Mouse (Mus musculus): ENCODE measurements around the gene Olfr576. TPM values are rescaled to one million over a fixed set of nuclear protein-coding genes. Genes with fewer than 3 reads are reported as not detected.

The Olfr576 gene
- polyA plus RNA-seq, 1 experiment from 2014 or later: not detected

GRCm38 (mm10) chr7:102948167-102948566, 14.3 kb upstream of the Olfr576 start, which contains the start of gene Olfr574:
Olfr574 (plus strand) TSS chr7:102948467.
- WGBS: 88% methylated on average over 1 of the region's 1 CpGs

GRCm38 (mm10) chr7:102950732-102951131, 11.7 kb upstream of the Olfr576 start:
- no peaks in the 10 kb centered on the region for H3K9me3 ChIP-seq (ENCODE audit: control insufficient read depth, low read length)
- H3K4me3 ChIP-seq (ENCODE audit: low read depth, low read length): no peak overlapping the region
- H3K4me1 ChIP-seq (ENCODE audit: control insufficient read depth, insufficient read depth, low read length): no peaks in the 10 kb centered on the region
- H3K27me3 ChIP-seq (ENCODE audit: control insufficient read depth, insufficient read depth, low read length): no peaks in the 10 kb centered on the region
- no peak overlapping the region for H3K4me2 ChIP-seq
- ATAC-seq (ENCODE audit: low FRiP score) (no peak), DNase-seq (ENCODE audit: low spot score, missing footprints) (no peak)
- no peak overlapping the region for H3K9ac ChIP-seq (ENCODE audit: low read length)
- no peaks in the 10 kb centered on the region for H3K36me3 ChIP-seq (ENCODE audit: control insufficient read depth, insufficient read depth, low read length)
- WGBS: 83% methylated on average over 1 of the region's 1 CpGs
- no peak overlapping the region for H3K27ac ChIP-seq (ENCODE audit: low read depth, low read length)

More at GRCm38 (mm10) chr7:102948167-102948566, 14.3 kb upstream of the Olfr576 start, which contains the start of gene Olfr574:
- Histone ChIP-seq H3K36me3 (ENCODE audit: control insufficient read depth, insufficient read depth, low read length) (no peaks in the 10 kb centered on the region), H3K4me3 (ENCODE audit: low read depth, low read length) (no peak within 1 kb of the TSS), H3K9me3 (ENCODE audit: control insufficient read depth, low read length) (no peaks in the 10 kb centered on the region), H3K4me2 (no peak within 1 kb of the TSS), H3K9ac (ENCODE audit: low read length) (no peak within 1 kb of the TSS), H3K27me3 (ENCODE audit: control insufficient read depth, insufficient read depth, low read length) (no peaks in the 10 kb centered on the region), H3K27ac (ENCODE audit: low read depth, low read length) (no peak within 1 kb of the TSS), H3K4me1 (ENCODE audit: control insufficient read depth, insufficient read depth, low read length) (no peaks in the 10 kb centered on the region)
- ATAC-seq (ENCODE audit: low FRiP score) (no peak), DNase-seq (ENCODE audit: low spot score, missing footprints) (no peak)

- 81% methylated on average over 3 of the region's 3 CpGs for WGBS
These were observed 4.3 kb upstream of the Olfr576 start for GRCm38 (mm10) chr7:102958137-102958536.

GRCm38 (mm10) chr7:102958593-102958992, 3.9 kb upstream of the Olfr576 start, which contains the start of gene Olfr575:
Olfr575 (minus strand) TSS chr7:102958775.
- H3K27ac ChIP-seq (ENCODE audit: low read depth, low read length): no peak within 1 kb of the TSS
- no peaks in the 10 kb centered on the region for H3K36me3 ChIP-seq (ENCODE audit: control insufficient read depth, insufficient read depth, low read length)
- H3K4me3 ChIP-seq (ENCODE audit: low read depth, low read length): no peak within 1 kb of the TSS
- no peak within 1 kb of the TSS for H3K4me2 ChIP-seq
- H3K9me3 ChIP-seq (ENCODE audit: control insufficient read depth, low read length): no peaks in the 10 kb centered on the region
- no peak for ATAC-seq (ENCODE audit: low FRiP score)
- no peaks in the 10 kb centered on the region for H3K4me1 ChIP-seq (ENCODE audit: control insufficient read depth, insufficient read depth, low read length)
- no peaks in the 10 kb centered on the region for H3K27me3 ChIP-seq (ENCODE audit: control insufficient read depth, insufficient read depth, low read length)
- 74% methylated on average over 1 of the region's 1 CpGs for WGBS
- H3K9ac ChIP-seq (ENCODE audit: low read length): no peak within 1 kb of the TSS
- no peak for DNase-seq (ENCODE audit: low spot score, missing footprints)

More at GRCm38 (mm10) chr7:102958137-102958536, 4.3 kb upstream of the Olfr576 start:
- no peak overlapping the region for H3K4me2 ChIP-seq
- no peak overlapping the region for H3K4me3 ChIP-seq (ENCODE audit: low read depth, low read length)
- no peaks in the 10 kb centered on the region for H3K9me3 ChIP-seq (ENCODE audit: control insufficient read depth, low read length)
- no peaks in the 10 kb centered on the region for H3K27me3 ChIP-seq (ENCODE audit: control insufficient read depth, insufficient read depth, low read length)
- ATAC-seq (ENCODE audit: low FRiP score) (no peak), DNase-seq (ENCODE audit: low spot score, missing footprints) (no peak)
- no peak overlapping the region for H3K9ac ChIP-seq (ENCODE audit: low read length)
- no peak overlapping the region for H3K27ac ChIP-seq (ENCODE audit: low read depth, low read length)
- no peaks in the 10 kb centered on the region for H3K4me1 ChIP-seq (ENCODE audit: control insufficient read depth, insufficient read depth, low read length)
- no peaks in the 10 kb centered on the region for H3K36me3 ChIP-seq (ENCODE audit: control insufficient read depth, insufficient read depth, low read length)

GRCm38 (mm10) chr7:102974399-102974798, 11.9 kb downstream of the Olfr576 start:
- H3K36me3 ChIP-seq (ENCODE audit: control insufficient read depth, insufficient read depth, low read length): no peaks in the 10 kb centered on the region
- H3K4me3 ChIP-seq (ENCODE audit: low read depth, low read length): no peak overlapping the region
- 58% methylated on average over 1 of the region's 1 CpGs for WGBS
- H3K4me1 ChIP-seq (ENCODE audit: control insufficient read depth, insufficient read depth, low read length): no peaks in the 10 kb centered on the region
- H3K9ac ChIP-seq (ENCODE audit: low read length): no peak overlapping the region
- H3K4me2 ChIP-seq: no peak overlapping the region
- no peaks in the 10 kb centered on the region for H3K9me3 ChIP-seq (ENCODE audit: control insufficient read depth, low read length)
- DNase-seq (ENCODE audit: low spot score, missing footprints): no peak
- ATAC-seq (ENCODE audit: low FRiP score): no peak
- H3K27ac ChIP-seq (ENCODE audit: low read depth, low read length): no peak overlapping the region
- no peaks in the 10 kb centered on the region for H3K27me3 ChIP-seq (ENCODE audit: control insufficient read depth, insufficient read depth, low read length)

GRCm38 (mm10) chr7:102975843-102976242, 13.4 kb downstream of the Olfr576 start, which contains the start of gene Olfr577:
Olfr577 (minus strand) TSS chr7:102975943.
- Histone ChIP-seq H3K4me3 (ENCODE audit: low read depth, low read length) (no peak within 1 kb of the TSS), H3K9me3 (ENCODE audit: control insufficient read depth, low read length) (no peaks in the 10 kb centered on the region), H3K36me3 (ENCODE audit: control insufficient read depth, insufficient read depth, low read length) (no peaks in the 10 kb centered on the region), H3K4me1 (ENCODE audit: control insufficient read depth, insufficient read depth, low read length) (no peaks in the 10 kb centered on the region), H3K4me2 (no peak within 1 kb of the TSS), H3K27ac (ENCODE audit: low read depth, low read length) (no peak within 1 kb of the TSS), H3K9ac (ENCODE audit: low read length) (no peak within 1 kb of the TSS), H3K27me3 (ENCODE audit: control insufficient read depth, insufficient read depth, low read length) (no peaks in the 10 kb centered on the region)
- WGBS: 80% methylated on average over 2 of the region's 2 CpGs
- ATAC-seq (ENCODE audit: low FRiP score) (no peak), DNase-seq (ENCODE audit: low spot score, missing footprints) (no peak)

GRCm38 (mm10) chr7:102989224-102989623, 26.8 kb downstream of the Olfr576 start, which contains the start of gene Olfr578:
Olfr578 (minus strand) TSS chr7:102989324.
- Histone ChIP-seq H3K9me3 (ENCODE audit: control insufficient read depth, low read length) (no peaks in the 10 kb centered on the region), H3K4me2 (no peak within 1 kb of the TSS), H3K36me3 (ENCODE audit: control insufficient read depth, insufficient read depth, low read length) (no peaks in the 10 kb centered on the region), H3K27me3 (ENCODE audit: control insufficient read depth, insufficient read depth, low read length) (no peaks in the 10 kb centered on the region), H3K9ac (ENCODE audit: low read length) (no peak within 1 kb of the TSS), H3K4me1 (ENCODE audit: control insufficient read depth, insufficient read depth, low read length) (no peaks in the 10 kb centered on the region), H3K4me3 (ENCODE audit: low read depth, low read length) (no peak within 1 kb of the TSS), H3K27ac (ENCODE audit: low read depth, low read length) (no peak within 1 kb of the TSS)
- ATAC-seq (ENCODE audit: low FRiP score): no peak
- DNase-seq (ENCODE audit: low spot score, missing footprints): no peak
- 71% methylated on average over 3 of the region's 3 CpGs for WGBS

Other genes with a start within 250 kb of the Olfr576 start
- not detected in 2 replicates for gene Olfr33, start 243.6 kb upstream of the Olfr576 start, polyA plus RNA-seq (2014; fragmentation: Nextera tagmentation; extraction: Ambion mirVana)
- not detected in 2 replicates for gene Olfr559, start 235.2 kb upstream of the Olfr576 start, polyA plus RNA-seq (2014; fragmentation: Nextera tagmentation; extraction: Ambion mirVana)
- not detected in 2 replicates for gene Olfr560, start 203.3 kb upstream of the Olfr576 start, polyA plus RNA-seq (2014; fragmentation: Nextera tagmentation; extraction: Ambion mirVana)
- not detected in 2 replicates for gene Olfr78, start 203.2 kb upstream of the Olfr576 start, polyA plus RNA-seq (2014; fragmentation: Nextera tagmentation; extraction: Ambion mirVana)
- not detected in 2 replicates for gene Olfr561, start 191.4 kb upstream of the Olfr576 start, polyA plus RNA-seq (2014; fragmentation: Nextera tagmentation; extraction: Ambion mirVana)
- not detected in 2 replicates for gene Olfr564, start 159.2 kb upstream of the Olfr576 start, polyA plus RNA-seq (2014; fragmentation: Nextera tagmentation; extraction: Ambion mirVana)
- not detected in 2 replicates for gene Olfr566, start 103.9 kb upstream of the Olfr576 start, polyA plus RNA-seq (2014; fragmentation: Nextera tagmentation; extraction: Ambion mirVana)
- not detected in 2 replicates for gene Olfr568, start 85.5 kb upstream of the Olfr576 start, polyA plus RNA-seq (2014; fragmentation: Nextera tagmentation; extraction: Ambion mirVana)
- not detected in 2 replicates for gene Olfr569, start 71.8 kb upstream of the Olfr576 start, polyA plus RNA-seq (2014; fragmentation: Nextera tagmentation; extraction: Ambion mirVana)
- not detected in 2 replicates for gene Olfr570, start 68.1 kb upstream of the Olfr576 start, polyA plus RNA-seq (2014; fragmentation: Nextera tagmentation; extraction: Ambion mirVana)
- gene Olfr571, start 45.1 kb upstream of the Olfr576 start, polyA plus RNA-seq (2014; fragmentation: Nextera tagmentation; extraction: Ambion mirVana): 0.11 TPM in 1 of 2 replicates, not detected in the other
- gene Olfr572, start 38.3 kb upstream of the Olfr576 start, polyA plus RNA-seq (2014; fragmentation: Nextera tagmentation; extraction: Ambion mirVana): not detected in 2 replicates
- not detected in 2 replicates for gene Olfr573-ps1, start 20.1 kb upstream of the Olfr576 start, polyA plus RNA-seq (2014; fragmentation: Nextera tagmentation; extraction: Ambion mirVana)
- gene Olfr574, start 14.2 kb upstream of the Olfr576 start, polyA plus RNA-seq (2014; fragmentation: Nextera tagmentation; extraction: Ambion mirVana): not detected in 2 replicates
- not detected in 2 replicates for gene Olfr575, start 3.9 kb upstream of the Olfr576 start, polyA plus RNA-seq (2014; fragmentation: Nextera tagmentation; extraction: Ambion mirVana)
- not detected in 2 replicates for gene Olfr577, start 13.3 kb downstream of the Olfr576 start, polyA plus RNA-seq (2014; fragmentation: Nextera tagmentation; extraction: Ambion mirVana)
- not detected in 2 replicates for gene Olfr578, start 26.7 kb downstream of the Olfr576 start, polyA plus RNA-seq (2014; fragmentation: Nextera tagmentation; extraction: Ambion mirVana)
- not detected in 2 replicates for gene Olfr582, start 75.4 kb downstream of the Olfr576 start, polyA plus RNA-seq (2014; fragmentation: Nextera tagmentation; extraction: Ambion mirVana)
- not detected in 2 replicates for gene Olfr583, start 88.6 kb downstream of the Olfr576 start, polyA plus RNA-seq (2014; fragmentation: Nextera tagmentation; extraction: Ambion mirVana)
- not detected in 2 replicates for gene Olfr584, start 119.2 kb downstream of the Olfr576 start, polyA plus RNA-seq (2014; fragmentation: Nextera tagmentation; extraction: Ambion mirVana)
- not detected in 2 replicates for gene Olfr585, start 135.1 kb downstream of the Olfr576 start, polyA plus RNA-seq (2014; fragmentation: Nextera tagmentation; extraction: Ambion mirVana)
- not detected in 2 replicates for gene Olfr586, start 163.0 kb downstream of the Olfr576 start, polyA plus RNA-seq (2014; fragmentation: Nextera tagmentation; extraction: Ambion mirVana)
- not detected in 2 replicates for gene Olfr588-ps1, start 178.2 kb downstream of the Olfr576 start, polyA plus RNA-seq (2014; fragmentation: Nextera tagmentation; extraction: Ambion mirVana)
- gene Olfr589, start 193.7 kb downstream of the Olfr576 start, polyA plus RNA-seq (2014; fragmentation: Nextera tagmentation; extraction: Ambion mirVana): not detected in 2 replicates
- gene Olfr591, start 215.7 kb downstream of the Olfr576 start, polyA plus RNA-seq (2014; fragmentation: Nextera tagmentation; extraction: Ambion mirVana): not detected in 2 replicates
- not detected in 2 replicates for gene Olfr592, start 222.1 kb downstream of the Olfr576 start, polyA plus RNA-seq (2014; fragmentation: Nextera tagmentation; extraction: Ambion mirVana)
- not detected in 2 replicates for gene Olfr593, start 249.2 kb downstream of the Olfr576 start, polyA plus RNA-seq (2014; fragmentation: Nextera tagmentation; extraction: Ambion mirVana)

Data from midbrain, embryonic 11.5 days (tissue).